Mouse (Mus musculus) embryonic fibroblast, embryonic 13.5 days (primary cell): ENCODE data around the gene Fuca2. TPM values are rescaled to one million over a fixed set of nuclear protein-coding genes. Genes with fewer than 3 reads are reported as not detected.

ENCODE experiments used
- H3K27ac ChIP-seq: 2 replicates; pipeline ENCODE4 v1.5.1; 2012; ENCODE audit warnings: low read length, control low read depth, inconsistent platforms; ENCODE audit not compliant: insufficient read depth
- H3K4me1 ChIP-seq: 2 replicates; pipeline ENCODE4 v1.6.1; 2011; ENCODE audit warnings: low read length; ENCODE audit not compliant: control insufficient read depth, insufficient read depth
- H3K4me3 ChIP-seq: 2 replicates; pipeline ENCODE4 v1.5.1; 2011; ENCODE audit warnings: mild to moderate bottlenecking, control low read depth, low read length; ENCODE audit not compliant: insufficient read depth
- CTCF ChIP-seq: IDR thresholded peaks from 2 replicates; pipeline ENCODE4 v1.5.1; 2011; ENCODE audit warnings: mild to moderate bottlenecking, control low read depth, low read length, moderate library complexity, borderline replicate concordance; ENCODE audit not compliant: insufficient read depth
- POLR2A ChIP-seq: IDR thresholded peaks from 2 replicates; pipeline ENCODE4 v1.6.1; 2011; ENCODE audit warnings: low read depth, mild to moderate bottlenecking, control low read depth, low read length, moderate library complexity
- polyA plus RNA-seq: library from polyadenylated mRNA; stranded (reverse); fragments of >200 nt; gene quantifications from 2 replicates; pipeline ENCODE4 v1.2.4, GENCODE M21; 2011; ENCODE audit warnings: low read depth; ENCODE audit not compliant: missing spikeins, insufficient read length

The Fuca2 gene
- polyA plus RNA-seq, 1 experiment: 43.7 TPM

DNA sequence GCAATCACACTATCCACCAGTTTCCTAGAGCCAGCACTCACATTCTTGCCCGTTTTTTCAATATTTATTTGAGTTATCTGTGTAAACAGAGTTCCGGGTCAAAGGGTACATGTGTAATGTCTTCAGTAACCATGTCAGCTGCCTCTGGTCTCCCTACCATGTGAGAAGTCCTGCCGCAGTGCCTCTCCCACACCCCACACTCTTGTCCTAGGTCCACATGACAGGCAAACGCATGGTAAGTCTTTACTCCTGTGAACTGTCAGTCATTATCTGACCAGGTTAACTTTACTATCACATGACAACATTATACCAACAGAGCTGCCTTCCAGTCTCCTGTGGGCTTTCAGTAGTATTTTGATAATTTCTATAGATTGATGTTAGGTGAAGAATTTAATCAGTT, 28.8 kb downstream of the Fuca2 start:
- TF ChIP-seq POLR2A (no peak), CTCF (no peak)
- Histone ChIP-seq H3K27ac (no peak overlapping the region), H3K4me1 (no peaks in the 10 kb centered on the region), H3K4me3 (no peak overlapping the region)

DNA sequence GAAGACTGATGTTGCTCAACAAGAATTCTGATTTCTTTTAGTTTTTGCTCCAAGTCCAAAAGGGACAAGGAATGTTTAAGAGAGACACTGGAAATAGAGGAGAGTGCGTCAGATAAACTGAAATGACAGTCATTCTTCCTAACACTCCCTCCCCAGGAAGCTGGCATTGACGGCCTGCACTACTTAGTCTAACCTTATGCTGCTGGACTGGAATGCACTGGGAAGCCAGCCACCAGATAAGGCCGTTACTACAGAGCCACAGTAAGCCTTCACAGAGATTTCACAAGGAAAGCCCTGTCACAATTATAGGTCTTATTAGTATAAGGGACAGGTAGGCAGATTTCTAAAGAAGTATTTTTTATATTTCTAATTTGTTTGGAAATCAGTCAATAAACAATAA, 35.4 kb downstream of the Fuca2 start:
- H3K27ac ChIP-seq: no peak overlapping the region

DNA sequence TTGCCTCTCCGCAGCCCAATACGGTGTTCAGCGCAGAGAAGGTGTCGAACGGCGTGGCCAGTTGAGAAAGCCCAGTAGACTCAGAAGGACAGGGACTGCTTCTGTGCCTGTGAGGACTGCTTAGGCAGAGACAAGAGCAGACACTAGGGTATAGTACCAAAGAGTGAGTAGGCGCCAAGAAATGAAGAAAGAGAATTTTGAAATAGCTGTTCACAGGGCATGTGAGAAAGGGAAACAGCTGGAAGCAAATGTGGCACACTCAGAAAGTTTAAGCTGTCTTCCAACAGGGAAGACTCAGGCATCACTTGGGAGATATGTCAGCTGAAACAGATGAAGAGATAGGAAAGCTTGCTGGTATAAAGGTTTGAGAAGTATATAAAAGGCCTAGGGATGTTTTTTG, 37.4 kb downstream of the Fuca2 start:
- no peaks in the 10 kb centered on the region for H3K4me1 ChIP-seq
- no peak overlapping the region for H3K4me3 ChIP-seq
- no peak overlapping the region for H3K27ac ChIP-seq
- TF ChIP-seq CTCF (no peak), POLR2A (no peak)

More for the DNA sequence above, 35.4 kb downstream of the Fuca2 start:
- Histone ChIP-seq H3K4me3 (no peak overlapping the region), H3K4me1 (no peaks in the 10 kb centered on the region)
- TF ChIP-seq CTCF: no peak
- no peak for TF ChIP-seq POLR2A

DNA sequence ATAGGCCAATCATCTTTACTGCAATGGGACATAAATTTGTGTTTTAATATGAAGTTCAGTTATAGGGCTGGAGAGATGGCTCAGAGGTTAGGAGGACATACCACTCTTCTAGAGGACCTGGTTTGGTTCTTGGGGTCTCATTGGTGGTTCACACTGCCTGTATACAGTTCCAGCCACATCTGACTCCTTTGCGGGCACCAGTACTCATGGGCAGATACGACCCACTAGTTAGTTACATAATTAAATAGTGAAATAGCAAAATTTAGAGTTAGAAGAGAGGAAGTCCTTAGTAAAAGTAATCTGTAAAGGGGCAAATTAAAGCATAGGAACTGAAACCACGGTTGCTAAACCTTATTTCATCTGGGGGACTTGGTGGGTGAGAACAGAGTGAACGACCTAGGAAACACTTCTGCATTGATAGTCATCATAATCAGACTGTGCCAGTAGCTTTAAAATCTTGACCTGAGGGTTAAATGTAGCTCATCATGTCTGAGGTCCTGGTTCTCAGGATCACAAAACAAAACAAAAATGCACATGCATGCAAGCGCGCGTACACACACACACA, 40.5 kb downstream of the Fuca2 start:
- TF ChIP-seq POLR2A (no peak), CTCF (no peak)
- H3K4me3 ChIP-seq: no peak overlapping the region
- H3K27ac ChIP-seq: no peak overlapping the region
- no peaks in the 10 kb centered on the region for H3K4me1 ChIP-seq

DNA sequence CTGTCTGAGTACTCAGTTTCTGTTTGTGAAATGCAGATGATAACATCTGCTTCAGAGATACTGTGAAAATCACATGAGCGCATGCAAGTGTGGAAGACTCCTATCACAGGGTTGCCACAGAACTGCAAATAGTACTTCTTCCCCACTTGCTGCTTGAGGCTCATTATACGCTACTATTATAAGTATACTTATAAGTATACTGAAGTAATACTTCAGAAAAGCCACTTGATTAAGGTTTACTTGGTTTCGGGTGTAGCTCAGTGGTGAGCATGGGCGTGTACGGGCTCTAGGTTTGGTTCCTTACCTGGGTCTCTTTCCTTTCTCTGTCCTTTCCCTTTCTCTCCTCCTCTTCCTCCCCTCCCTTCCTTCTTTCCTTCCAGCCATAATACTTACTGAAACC, 42.4 kb downstream of the Fuca2 start:
- Histone ChIP-seq H3K4me3 (no peak overlapping the region), H3K4me1 (no peaks in the 10 kb centered on the region), H3K27ac (no peak overlapping the region)
- TF ChIP-seq POLR2A (no peak), CTCF (no peak)

DNA sequence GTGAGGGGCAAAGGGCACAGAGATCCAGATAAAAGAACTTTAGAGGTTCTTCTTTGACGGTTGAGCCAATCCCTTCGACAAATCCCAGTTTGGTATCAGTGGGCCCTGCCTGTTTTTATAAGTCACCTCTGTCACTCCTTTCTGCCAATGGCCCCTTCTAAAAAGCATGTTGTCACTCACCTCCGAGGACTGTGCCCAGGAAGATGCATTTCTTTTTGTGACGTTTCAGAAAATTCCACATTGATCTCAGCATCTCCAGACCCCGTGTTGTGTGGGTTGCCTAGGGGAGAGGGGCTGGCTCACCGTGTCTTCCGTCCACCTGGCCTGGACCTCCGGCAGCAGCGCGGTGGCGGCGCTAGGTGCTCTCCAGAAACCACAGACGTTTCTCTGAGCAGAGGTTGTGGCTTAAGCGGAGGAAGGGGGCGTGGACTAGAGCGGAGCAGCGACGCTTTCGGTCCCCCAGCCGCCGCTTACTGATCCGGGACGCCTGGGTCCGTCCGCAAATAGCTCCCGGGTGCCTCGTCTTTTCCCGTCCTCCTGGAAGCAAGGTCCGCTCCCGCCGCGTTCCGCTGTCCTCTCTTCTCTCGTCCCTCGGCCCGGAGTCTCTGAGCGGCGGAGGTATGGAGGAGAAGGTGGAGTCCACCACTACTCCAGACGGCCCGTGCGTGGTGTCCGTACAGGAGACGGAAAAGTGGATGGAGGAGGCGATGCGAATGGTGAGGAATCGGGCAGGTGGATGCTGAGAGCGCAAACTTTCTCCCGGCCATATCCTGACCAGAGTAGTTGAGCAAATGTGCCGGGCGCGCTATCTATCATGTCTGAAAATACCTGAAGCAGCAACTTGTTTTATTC, 53.5 kb downstream of the Fuca2 start, which contains the start of the genes Adat2 and Pex3:
Gene Adat2, plus strand, starts transcription at position 249 of the 852 bp plus-strand sequence.
Gene Pex3, minus strand, starts transcription at position 497 of the 852 bp plus-strand sequence.
- no peak within 1 kb of the TSS for H3K27ac ChIP-seq
- peak; percentile 67 for TF ChIP-seq POLR2A
- TF ChIP-seq CTCF: no peak
- peak within 1 kb of the TSS; percentile 67 for H3K4me3 ChIP-seq
- H3K4me1 ChIP-seq: no peaks in the 10 kb centered on the region

DNA sequence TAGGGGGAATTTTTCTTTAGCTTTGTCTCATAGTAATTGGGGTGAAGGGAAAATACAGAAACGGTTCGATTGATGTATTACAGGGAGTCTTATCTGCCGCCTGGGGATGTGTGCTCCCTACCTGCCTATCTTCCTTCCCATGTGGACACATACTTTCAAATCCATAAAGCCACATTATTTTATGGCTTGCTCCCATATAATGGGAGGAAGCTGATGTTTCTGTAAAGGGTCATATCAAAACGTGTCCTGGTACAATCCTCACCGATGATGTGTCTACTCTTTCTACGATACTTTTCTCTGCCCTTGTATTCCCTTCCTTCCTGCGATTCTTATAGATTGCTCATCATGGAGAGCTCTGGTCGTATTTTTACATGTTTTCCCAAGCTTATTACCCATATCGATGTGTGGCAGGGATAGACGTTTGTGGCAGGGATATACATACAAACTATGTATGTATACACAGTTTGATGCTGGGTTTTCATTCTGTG, 54.2 kb downstream of the Fuca2 start:
- Histone ChIP-seq H3K4me1 (no peaks in the 10 kb centered on the region), H3K4me3 (peak overlapping the region; percentile 67), H3K27ac (no peak overlapping the region)
- no peak for TF ChIP-seq CTCF
- no peak for TF ChIP-seq POLR2A

DNA sequence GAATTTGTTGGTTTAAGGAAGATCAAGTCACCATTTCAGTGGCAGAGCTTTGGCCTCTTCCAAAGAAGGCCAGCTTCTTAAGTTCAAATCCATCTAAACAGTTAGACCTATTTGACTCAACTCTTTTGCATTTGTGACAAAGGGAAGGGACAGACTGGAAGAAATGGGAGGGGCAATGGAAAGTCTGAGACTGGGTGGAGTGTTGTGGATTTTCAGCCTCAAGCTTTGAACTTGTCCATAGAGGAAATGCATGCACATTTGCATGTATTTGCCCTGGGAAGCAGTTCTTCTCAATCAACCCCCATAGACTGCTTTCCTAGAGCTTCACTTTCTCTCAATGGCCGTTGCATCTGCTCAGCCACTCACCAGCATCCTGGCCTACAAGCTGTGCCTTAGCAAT, 55.0 kb downstream of the Fuca2 start:
- no peaks in the 10 kb centered on the region for H3K4me1 ChIP-seq
- H3K27ac ChIP-seq: no peak overlapping the region
- no peak for TF ChIP-seq CTCF
- no peak for TF ChIP-seq POLR2A
- H3K4me3 ChIP-seq: no peak overlapping the region

DNA sequence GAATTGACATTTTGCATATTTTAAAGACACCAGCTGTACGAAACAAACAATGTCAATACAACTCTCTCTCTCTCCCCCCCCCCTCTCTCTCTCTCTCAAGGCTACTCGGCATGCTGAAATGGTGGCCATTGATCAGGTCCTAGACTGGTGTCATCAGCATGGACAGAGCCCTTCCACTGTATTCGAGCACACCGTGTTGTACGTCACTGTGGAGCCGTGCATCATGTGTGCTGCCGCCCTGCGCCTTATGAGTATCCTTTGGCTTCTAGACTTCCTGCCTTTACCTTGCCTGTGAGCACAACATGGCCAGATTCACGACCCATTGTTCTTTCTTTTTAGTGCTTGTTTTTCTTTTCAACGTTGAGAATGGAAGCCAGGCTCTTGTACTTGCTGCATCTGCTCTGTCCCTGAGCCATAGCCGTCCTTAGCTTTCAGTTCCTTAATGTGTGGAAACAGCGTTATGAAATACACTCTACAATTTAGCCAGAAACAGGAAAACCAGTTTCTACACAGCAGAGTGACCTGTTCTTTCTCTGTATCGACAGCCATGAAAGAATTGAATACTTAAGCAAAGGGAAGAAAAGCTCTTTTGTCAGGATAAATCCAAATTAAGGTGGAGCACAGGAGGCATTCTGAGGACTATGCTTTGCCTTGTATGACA, 60.8 kb downstream of the Fuca2 start:
- TF ChIP-seq POLR2A (no peak), CTCF (no peak)
- H3K4me1 ChIP-seq: no peaks in the 10 kb centered on the region
- no peak overlapping the region for H3K27ac ChIP-seq
- no peak overlapping the region for H3K4me3 ChIP-seq
